Mouse (Mus musculus): ENCODE measurements around the gene Olfr536. TPM values are rescaled to one million over a fixed set of nuclear protein-coding genes. Genes with fewer than 3 reads are reported as not detected.
"Not testable (repeated sequence)": the region's sequence is repeated elsewhere in the genome, so short reads cannot be mapped to it uniquely, and the experiment has no call there.

Olfr536 gene
- polyA plus RNA-seq (2016; fragmentation: Nextera tagmentation; extraction: Ambion mirVana) = not detected in 2 replicates

- not testable (repeated sequence) for H3K4me3 ChIP-seq; H3K9me3 ChIP-seq (replicated peaks); ATAC-seq (ENCODE audit: low FRiP score); H3K27ac ChIP-seq; H3K4me2 ChIP-seq (replicated peaks); H3K9ac ChIP-seq; H3K4me1 ChIP-seq; H3K27me3 ChIP-seq; H3K36me3 ChIP-seq
- WGBS = 74% methylated on average over 1 of the region's 2 CpGs
Observed at GRCm38 (mm10) chr7:140507346-140508021, at the start of gene Olfr536. TSS of gene Olfr536 (minus strand) at chr7:140507396.

- Histone ChIP-seq H3K4me1 (no peaks in the 10 kb centered on the region), H3K4me2 (replicated peaks) (no peak overlapping the region), H3K4me3 (no peak overlapping the region), H3K36me3 (no peaks in the 10 kb centered on the region), H3K9me3 (replicated peaks) (no peaks in the 10 kb centered on the region), H3K27ac (no peak overlapping the region), H3K27me3 (no peaks in the 10 kb centered on the region), H3K9ac (no peak overlapping the region)
- WGBS = 92% methylated on average over 2 of the region's 2 CpGs
- ATAC-seq (ENCODE audit: low FRiP score) = no peak
Observed at GRCm38 (mm10) chr7:140539746-140540145, 32.5 kb upstream of the Olfr536 start.

- Histone ChIP-seq H3K4me3 (no peak overlapping the region), H3K27ac (no peak overlapping the region), H3K9me3 (replicated peaks) (no peaks in the 10 kb centered on the region), H3K36me3 (no peaks in the 10 kb centered on the region), H3K27me3 (no peaks in the 10 kb centered on the region), H3K4me1 (no peaks in the 10 kb centered on the region), H3K4me2 (replicated peaks) (no peak overlapping the region), H3K9ac (no peak overlapping the region)
- ATAC-seq (ENCODE audit: low FRiP score) = no peak
Observed at GRCm38 (mm10) chr7:140494702-140495101, 12.5 kb downstream of the Olfr536 start.

- Histone ChIP-seq H3K36me3 (no peaks in the 10 kb centered on the region), H3K27me3 (no peaks in the 10 kb centered on the region), H3K27ac (no peak overlapping the region), H3K9me3 (replicated peaks) (no peaks in the 10 kb centered on the region), H3K4me1 (no peaks in the 10 kb centered on the region), H3K4me3 (no peak overlapping the region), H3K4me2 (replicated peaks) (no peak overlapping the region), H3K9ac (no peak overlapping the region)
- 41% methylated on average over 2 of the region's 2 CpGs for WGBS
- ATAC-seq (ENCODE audit: low FRiP score) = no peak
Observed at GRCm38 (mm10) chr7:140494231-140494630, 13.0 kb downstream of the Olfr536 start.

- no peak for ATAC-seq (ENCODE audit: low FRiP score)
- H3K9ac ChIP-seq = no peak overlapping the region
- no peaks in the 10 kb centered on the region for H3K36me3 ChIP-seq
- no peak overlapping the region for H3K4me2 ChIP-seq (replicated peaks)
- H3K27ac ChIP-seq = no peak overlapping the region
- 86% methylated on average over 1 of the region's 1 CpGs for WGBS
- no peak overlapping the region for H3K4me3 ChIP-seq
- H3K4me1 ChIP-seq = no peaks in the 10 kb centered on the region
- H3K27me3 ChIP-seq = no peaks in the 10 kb centered on the region
- no peaks in the 10 kb centered on the region for H3K9me3 ChIP-seq (replicated peaks)
Observed at GRCm38 (mm10) chr7:140488981-140489380, 18.2 kb downstream of the Olfr536 start.

- no peak for ATAC-seq (ENCODE audit: low FRiP score)
- Histone ChIP-seq H3K4me2 (replicated peaks) (no peak within 1 kb of the TSS), H3K36me3 (no peaks in the 10 kb centered on the region), H3K27me3 (no peaks in the 10 kb centered on the region), H3K4me3 (no peak within 1 kb of the TSS), H3K27ac (no peak within 1 kb of the TSS), H3K9me3 (replicated peaks) (no peaks in the 10 kb centered on the region), H3K9ac (no peak within 1 kb of the TSS), H3K4me1 (no peaks in the 10 kb centered on the region)
- 81% methylated on average over 1 of the region's 1 CpGs for WGBS
Observed at GRCm38 (mm10) chr7:140483916-140484315, 23.3 kb downstream of the Olfr536 start, which contains the start of gene Olfr535. TSS of gene Olfr535 (plus strand) at chr7:140484216.

GRCm38 (mm10) chr7:140478733-140479132, 28.5 kb downstream of the Olfr536 start:
- Histone ChIP-seq H3K27me3 (no peaks in the 10 kb centered on the region), H3K9me3 (replicated peaks) (peaks cover 7% of the 10 kb centered on the region; the same call in 1 of the 2 replicates), H3K36me3 (no peaks in the 10 kb centered on the region), H3K4me3 (no peak overlapping the region), H3K27ac (no peak overlapping the region), H3K9ac (no peak overlapping the region), H3K4me2 (replicated peaks) (no peak overlapping the region), H3K4me1 (no peaks in the 10 kb centered on the region)
- no peak for ATAC-seq (ENCODE audit: low FRiP score)
- 94% methylated on average over 1 of the region's 1 CpGs for WGBS

- no peaks in the 10 kb centered on the region for H3K36me3 ChIP-seq
- no peak for ATAC-seq (ENCODE audit: low FRiP score)
- WGBS = 80% methylated on average over 1 of the region's 1 CpGs
Observed at GRCm38 (mm10) chr7:140477886-140478285, 29.3 kb downstream of the Olfr536 start.

GRCm38 (mm10) chr7:140463070-140463469, 44.1 kb downstream of the Olfr536 start, which contains the start of gene Olfr533:
TSS of gene Olfr533 (plus strand) at chr7:140463370.
- not testable (repeated sequence) for H3K4me3 ChIP-seq; ATAC-seq (ENCODE audit: low FRiP score); H3K9ac ChIP-seq; H3K36me3 ChIP-seq; H3K4me2 ChIP-seq (replicated peaks); H3K27ac ChIP-seq; H3K4me1 ChIP-seq; H3K27me3 ChIP-seq; H3K9me3 ChIP-seq (replicated peaks)
- no CpG with 5 or more reads among the region's 1 CpGs for WGBS

More at GRCm38 (mm10) chr7:140477886-140478285, 29.3 kb downstream of the Olfr536 start:
- no peak overlapping the region for H3K4me2 ChIP-seq (replicated peaks)
- H3K27me3 ChIP-seq = no peaks in the 10 kb centered on the region
- H3K9ac ChIP-seq = no peak overlapping the region
- H3K9me3 ChIP-seq (replicated peaks) = peaks cover 7% of the 10 kb centered on the region; the same call in 1 of the 2 replicates
- H3K27ac ChIP-seq = no peak overlapping the region
- no peaks in the 10 kb centered on the region for H3K4me1 ChIP-seq
- no peak overlapping the region for H3K4me3 ChIP-seq

Other genes with a start within 250 kb of the Olfr536 start
- not detected in 2 replicates for gene Olfr525, start 186.5 kb downstream of the Olfr536 start, polyA plus RNA-seq (2016; fragmentation: Nextera tagmentation; extraction: Ambion mirVana)
- gene Olfr527, start 173.4 kb downstream of the Olfr536 start, polyA plus RNA-seq (2016; fragmentation: Nextera tagmentation; extraction: Ambion mirVana) = not detected in 2 replicates
- gene Olfr60, start 145.7 kb downstream of the Olfr536 start, polyA plus RNA-seq (2016; fragmentation: Nextera tagmentation; extraction: Ambion mirVana) = not detected in 2 replicates
- gene Olfr530, start 131.1 kb downstream of the Olfr536 start, polyA plus RNA-seq (2016; fragmentation: Nextera tagmentation; extraction: Ambion mirVana) = not detected in 2 replicates
- gene Olfr531, start 104.5 kb downstream of the Olfr536 start, polyA plus RNA-seq (2016; fragmentation: Nextera tagmentation; extraction: Ambion mirVana) = not detected in 2 replicates
- not detected in 2 replicates for gene Olfr532, start 85.8 kb downstream of the Olfr536 start, polyA plus RNA-seq (2016; fragmentation: Nextera tagmentation; extraction: Ambion mirVana)
- gene Olfr533, start 44.0 kb downstream of the Olfr536 start, polyA plus RNA-seq (2016; fragmentation: Nextera tagmentation; extraction: Ambion mirVana) = not detected in 2 replicates
- gene Olfr535, start 23.2 kb downstream of the Olfr536 start, polyA plus RNA-seq (2016; fragmentation: Nextera tagmentation; extraction: Ambion mirVana) = not detected in 2 replicates
- not detected in 2 replicates for gene Olfr538, start 60.5 kb upstream of the Olfr536 start, polyA plus RNA-seq (2016; fragmentation: Nextera tagmentation; extraction: Ambion mirVana)
- not detected in 2 replicates for gene Olfr46, start 93.9 kb upstream of the Olfr536 start, polyA plus RNA-seq (2016; fragmentation: Nextera tagmentation; extraction: Ambion mirVana)
- gene Olfr61, start 121.6 kb upstream of the Olfr536 start, polyA plus RNA-seq (2016; fragmentation: Nextera tagmentation; extraction: Ambion mirVana) = not detected in 2 replicates
- gene Olfr53, start 139.1 kb upstream of the Olfr536 start, polyA plus RNA-seq (2016; fragmentation: Nextera tagmentation; extraction: Ambion mirVana) = not detected in 2 replicates
- gene Olfr539, start 152.5 kb upstream of the Olfr536 start, polyA plus RNA-seq (2016; fragmentation: Nextera tagmentation; extraction: Ambion mirVana) = not detected in 2 replicates
- not detected in 2 replicates for gene Olfr45, start 174.6 kb upstream of the Olfr536 start, polyA plus RNA-seq (2016; fragmentation: Nextera tagmentation; extraction: Ambion mirVana)
- not detected in 2 replicates for gene Olfr541, start 189.9 kb upstream of the Olfr536 start, polyA plus RNA-seq (2016; fragmentation: Nextera tagmentation; extraction: Ambion mirVana)